Mouse (Mus musculus) frontal cortex, postnatal 25 days (tissue): Measurements from ENCODE around the gene Pcdh7.

Experiments
- DNase-seq, 2 experiments: peaks; one replicate each; pipeline ENCODE4 v3.0.0; 2022; ENCODE audit warnings: low spot score in 2 of 2

Gene Pcdh7

DNA sequence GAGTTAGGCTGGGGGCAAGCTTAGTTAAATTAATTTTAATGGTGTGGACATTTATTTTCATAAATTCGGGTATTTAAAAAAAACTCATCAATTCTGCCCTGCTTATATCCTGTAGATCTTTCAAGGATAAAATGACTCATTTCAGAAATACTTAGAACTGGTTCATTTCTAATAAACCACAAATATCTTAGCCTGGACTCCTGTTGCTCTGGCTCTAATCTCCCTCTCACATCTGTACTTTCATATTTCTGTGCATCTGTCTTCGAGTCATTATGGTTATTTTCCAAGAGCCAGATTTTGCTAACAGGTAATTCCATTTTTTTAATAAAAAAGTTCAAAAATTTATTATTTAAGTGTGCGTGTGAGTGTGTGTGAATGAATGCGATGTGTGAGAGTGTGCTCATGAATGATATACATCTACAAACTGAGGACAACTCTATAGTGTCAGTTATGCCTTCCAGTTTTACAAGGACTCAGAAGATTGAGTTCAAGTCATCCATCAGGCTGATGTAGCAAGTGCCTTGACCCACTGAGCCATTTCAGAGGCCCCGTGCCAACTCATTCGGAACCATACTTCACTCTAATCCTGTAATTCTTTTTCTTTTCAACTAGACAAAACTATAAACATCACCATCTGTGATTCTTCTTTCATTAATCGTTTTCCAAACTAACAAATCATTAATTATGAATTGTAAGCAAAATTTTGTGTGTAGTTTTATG is 80.3 kb downstream of the Pcdh7 start:
- DNase-seq, result no peak

- DNase-seq, result no peak
Measured at GRCm38 (mm10) chr5:57803108-57803507, 85.3 kb downstream of the Pcdh7 start.

DNA sequence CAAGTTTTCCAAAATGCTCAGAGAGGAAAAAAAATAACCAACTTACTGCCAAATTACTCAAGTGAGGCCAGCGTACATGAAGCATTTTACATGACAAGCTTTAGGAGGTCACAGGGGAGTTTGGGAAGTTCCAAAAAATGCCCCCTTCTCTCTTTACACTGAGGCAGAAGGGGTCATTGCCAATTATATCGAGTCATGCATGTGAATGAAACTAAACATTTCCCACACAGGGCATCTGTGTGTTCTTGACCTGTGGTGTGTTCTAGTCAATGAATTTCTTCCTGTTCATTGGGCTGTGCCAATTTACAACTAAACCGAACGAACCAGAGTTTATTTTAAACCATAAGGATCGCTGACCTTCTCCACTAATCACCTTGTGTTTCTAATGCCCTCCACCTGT is 86.1 kb downstream of the Pcdh7 start:
- DNase-seq, result no peak

- no peak for DNase-seq
Measured at GRCm38 (mm10) chr5:57807350-57807749, 89.6 kb downstream of the Pcdh7 start.

GRCm38 (mm10) chr5:57810641-57811040 is 92.9 kb downstream of the Pcdh7 start:
- DNase-seq, result no peak

GRCm38 (mm10) chr5:57815964-57816589 is 98.3 kb downstream of the Pcdh7 start:
- DNase-seq, result no peak

DNA sequence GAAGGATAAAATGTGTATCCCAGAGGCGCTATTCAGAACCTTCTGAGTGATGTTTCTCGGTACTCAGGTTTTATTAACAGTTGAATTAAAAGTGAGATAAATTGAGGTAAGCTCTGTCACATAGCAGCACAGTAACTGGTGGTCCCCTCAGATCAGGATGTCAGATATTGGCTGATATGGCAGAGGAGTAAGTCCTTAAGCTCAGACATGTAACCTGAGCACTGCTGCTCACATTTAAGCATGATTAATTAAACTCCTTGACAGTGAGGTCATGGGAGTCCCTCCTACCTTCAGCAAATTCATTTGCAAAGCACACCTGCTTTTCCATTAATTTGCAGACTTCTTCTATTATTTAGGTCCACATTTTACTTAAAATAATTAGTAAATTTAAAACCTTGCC is 102.0 kb downstream of the Pcdh7 start:
- no peak for DNase-seq

- no peak for DNase-seq
Measured at GRCm38 (mm10) chr5:57821099-57821498, 103.3 kb downstream of the Pcdh7 start.

- DNase-seq, result no peak
Measured at GRCm38 (mm10) chr5:57828437-57828836, 110.7 kb downstream of the Pcdh7 start.

DNA sequence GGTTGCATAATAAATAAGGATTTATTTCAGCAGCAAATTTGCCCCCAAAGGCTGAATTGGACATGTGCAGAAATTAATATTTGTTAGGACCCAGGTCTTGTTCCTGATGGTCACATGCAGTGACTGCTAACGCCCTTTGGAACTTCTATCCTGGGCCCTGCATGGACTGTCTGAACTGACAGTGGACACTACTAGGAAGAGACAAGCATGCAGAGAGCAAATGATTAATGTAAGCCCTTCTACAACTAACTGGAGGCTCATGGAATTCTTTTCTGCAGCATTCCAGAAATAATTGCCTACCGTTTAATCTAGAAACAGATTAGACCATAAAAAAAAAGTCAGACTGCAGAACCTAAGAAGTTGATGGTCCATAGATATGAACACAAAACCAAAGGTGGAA is 119.4 kb downstream of the Pcdh7 start:
- DNase-seq, result no peak

DNA sequence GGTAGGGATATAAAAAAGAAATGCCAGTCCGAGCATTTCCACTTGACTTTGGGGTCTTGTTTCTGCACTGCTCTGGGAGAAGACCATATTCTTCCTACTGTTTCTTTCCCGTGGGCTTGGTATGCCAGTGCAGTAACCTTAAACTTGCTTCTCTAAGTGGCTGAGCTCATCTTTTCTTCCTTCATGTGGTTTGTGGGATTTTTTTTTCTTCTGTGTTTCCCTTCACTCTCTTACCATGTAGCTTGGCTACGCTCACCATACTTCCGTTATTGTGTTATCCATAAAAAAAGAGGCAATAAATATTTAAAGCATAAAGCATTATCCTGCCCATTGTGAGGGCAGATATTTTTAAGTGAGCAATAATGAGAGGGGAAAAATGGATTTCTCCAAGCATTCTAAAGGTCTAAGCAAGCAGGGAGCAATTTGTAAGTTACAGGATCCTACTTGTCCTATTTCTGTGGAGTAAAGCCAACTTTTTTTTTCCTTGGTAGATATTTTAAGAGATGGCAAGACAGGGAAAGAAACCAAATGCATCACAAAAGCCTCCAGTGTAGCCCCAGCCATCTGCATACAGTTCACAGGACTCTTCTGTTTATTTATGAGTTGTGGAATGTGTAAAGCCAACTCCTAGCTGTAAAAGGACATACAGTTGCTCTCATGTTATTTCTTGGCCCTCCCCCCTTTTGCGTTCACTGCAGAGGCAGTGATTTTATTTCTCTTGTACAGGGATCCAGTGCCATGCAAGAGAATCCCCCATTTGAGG is 123.8 kb downstream of the Pcdh7 start:
- DNase-seq, result no peak

DNA sequence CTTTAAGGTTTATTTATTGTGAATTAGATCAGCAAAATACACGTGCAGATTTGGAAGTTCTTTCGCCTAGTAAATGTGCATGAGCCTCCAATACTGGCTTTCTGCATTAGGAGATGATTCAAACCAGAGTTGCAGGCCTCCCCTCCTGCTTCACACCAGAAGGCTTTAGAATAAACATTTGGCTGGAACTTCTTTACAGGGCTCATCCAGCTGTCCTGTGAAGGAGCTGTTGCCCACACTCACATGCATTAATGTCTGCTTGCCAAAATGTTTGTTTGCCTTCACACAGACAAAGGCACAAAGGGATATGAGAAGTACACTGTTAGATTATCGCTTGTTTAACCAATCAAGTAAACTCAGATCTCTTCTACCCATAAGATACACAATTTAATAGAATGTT is 129.7 kb downstream of the Pcdh7 start:
- no peak for DNase-seq

- no peak for DNase-seq
Measured at GRCm38 (mm10) chr5:57850111-57850510, 132.3 kb downstream of the Pcdh7 start.

DNA sequence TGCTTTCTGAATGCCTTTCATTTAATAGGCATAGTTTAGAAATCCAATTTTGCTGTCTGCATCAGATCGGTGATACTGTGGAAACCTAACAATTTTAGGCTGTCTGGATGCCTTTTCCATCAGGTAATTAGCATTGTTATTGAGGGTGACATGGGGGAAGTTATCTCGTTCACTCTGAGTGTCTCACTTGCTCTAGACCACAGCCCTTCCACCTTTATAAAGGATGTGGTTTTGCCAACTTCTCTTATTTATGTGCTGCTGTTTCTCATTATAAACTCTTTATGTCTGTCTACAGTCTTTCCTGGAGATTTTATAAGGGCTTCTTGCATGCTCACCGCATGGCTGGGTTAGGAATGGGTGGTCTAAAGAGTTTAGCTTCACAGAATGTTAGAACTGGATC is 139.5 kb downstream of the Pcdh7 start:
- DNase-seq, result no peak

DNA sequence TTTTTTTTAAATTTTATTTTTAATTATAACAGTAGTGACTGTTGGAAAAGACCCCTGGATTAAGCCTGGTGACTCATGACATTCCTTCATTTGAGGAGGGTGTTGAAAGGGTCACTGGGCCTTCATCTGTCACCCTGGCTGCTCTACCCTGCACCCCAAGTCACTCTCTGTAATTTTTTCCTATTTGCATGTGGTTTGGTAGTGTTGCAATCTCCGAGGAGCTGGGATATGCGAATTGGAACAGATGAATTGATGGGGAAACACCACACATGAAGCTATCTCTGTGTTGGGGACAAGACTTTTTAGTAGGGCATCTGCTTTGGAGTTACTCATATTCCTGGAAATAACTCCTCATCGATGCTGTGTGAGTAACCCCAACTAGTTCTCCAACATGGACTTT is 146.5 kb downstream of the Pcdh7 start:
- no peak for DNase-seq

DNA sequence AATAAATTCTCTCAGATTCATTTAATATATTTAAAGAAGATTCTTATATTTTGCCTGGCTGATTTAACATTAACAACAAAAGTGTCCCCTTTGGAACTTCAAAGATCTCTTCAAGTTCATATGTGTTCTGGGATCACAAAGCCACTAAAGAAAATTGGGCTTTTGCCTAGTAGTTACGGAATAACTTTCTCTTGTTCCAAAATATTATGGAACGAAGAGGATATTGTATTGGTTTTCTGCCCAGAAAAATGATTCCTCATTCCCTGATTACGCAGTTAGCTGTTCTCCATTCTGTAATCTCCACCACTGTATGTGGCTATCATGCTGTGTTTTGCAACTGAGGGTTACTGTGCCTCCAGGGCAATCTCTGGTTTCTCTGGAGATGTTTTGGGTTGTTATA is 147.5 kb downstream of the Pcdh7 start:
- DNase-seq, result no peak

- DNase-seq, result no peak
Measured at GRCm38 (mm10) chr5:57866097-57866496, 148.3 kb downstream of the Pcdh7 start.

DNA sequence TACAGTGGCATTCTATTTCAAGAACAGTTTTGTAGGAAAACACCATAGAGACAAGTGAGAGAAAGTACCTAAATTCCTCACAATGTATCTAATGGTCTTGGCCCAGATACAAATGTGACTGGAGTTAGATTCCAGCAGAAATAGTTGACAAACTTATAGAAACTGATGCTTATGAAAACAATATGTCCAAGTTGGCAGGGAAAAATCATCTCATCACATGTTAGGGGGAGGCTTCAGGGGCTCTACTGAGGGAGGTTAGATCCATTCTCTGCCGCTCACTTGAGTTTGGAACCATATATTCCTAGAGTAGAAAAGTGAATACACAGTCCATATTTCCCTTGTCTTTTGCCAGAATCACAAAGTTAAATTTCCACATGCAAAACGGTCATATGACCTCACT is 150.1 kb downstream of the Pcdh7 start:
- no peak for DNase-seq

- no peak for DNase-seq
Measured at GRCm38 (mm10) chr5:57868702-57869101, 150.9 kb downstream of the Pcdh7 start.

- no peak for DNase-seq
Measured at GRCm38 (mm10) chr5:57870727-57871126, 153.0 kb downstream of the Pcdh7 start.

- DNase-seq, result no peak
Measured at GRCm38 (mm10) chr5:57884982-57885381, 167.2 kb downstream of the Pcdh7 start.

- DNase-seq, result no peak
Measured at GRCm38 (mm10) chr5:57899018-57899614, 181.3 kb downstream of the Pcdh7 start.

- no peak for DNase-seq
Measured at GRCm38 (mm10) chr5:57907218-57907617, 189.5 kb downstream of the Pcdh7 start.
